Mouse (Mus musculus) ES-Bruce4 (cell line): ENCODE data around the gene Pprc1. TPM values are rescaled to one million over a fixed set of nuclear protein-coding genes. Genes with fewer than 3 reads are reported as not detected.

Source experiments
- H3K27ac ChIP-seq: 2 replicates; pipeline ENCODE4 v1.5.1; 2012; ENCODE audit warnings: low read length, inconsistent platforms; ENCODE audit not compliant: insufficient read depth
- H3K27me3 ChIP-seq: 2 replicates; pipeline ENCODE4 v1.6.1; 2012; ENCODE audit warnings: mild to moderate bottlenecking, low read length, inconsistent platforms; ENCODE audit not compliant: control insufficient read depth, poor library complexity, insufficient read depth, severe bottlenecking
- H3K36me3 ChIP-seq: 2 replicates; pipeline ENCODE4 v1.6.1; 2012; ENCODE audit warnings: inconsistent platforms, mild to moderate bottlenecking, low read length, moderate library complexity; ENCODE audit not compliant: control insufficient read depth, poor library complexity, insufficient read depth, severe bottlenecking
- H3K4me1 ChIP-seq: one replicate; pipeline ENCODE4 v1.8.1; 2011; ENCODE audit warnings: low read length; ENCODE audit not compliant: control insufficient read depth, insufficient read depth
- H3K4me3 ChIP-seq: 2 replicates; pipeline ENCODE4 v1.5.1; 2011; ENCODE audit warnings: low read depth, mild to moderate bottlenecking, low read length
- H3K9ac ChIP-seq: 2 replicates; pipeline ENCODE4 v1.6.1; 2012; ENCODE audit warnings: low read depth, mild to moderate bottlenecking, inconsistent platforms; ENCODE audit not compliant: poor library complexity, severe bottlenecking
- H3K9me3 ChIP-seq: replicated peaks from 2 replicates; pipeline ENCODE4 v1.6.1; 2012; ENCODE audit warnings: mild to moderate bottlenecking, low read length, inconsistent platforms; ENCODE audit not compliant: control insufficient read depth, poor library complexity, insufficient read depth, severe bottlenecking
- CTCF ChIP-seq: IDR thresholded peaks from one replicate; pipeline ENCODE4 v1.8.1; 2011; ENCODE audit warnings: low read depth, low read length
- EP300 ChIP-seq: IDR thresholded peaks from 2 replicates; pipeline ENCODE4 v1.6.1; 2011; ENCODE audit warnings: low read depth, low read length; ENCODE audit not compliant: insufficient read depth
- POLR2A ChIP-seq: IDR thresholded peaks from one replicate; pipeline ENCODE4 v1.8.1; 2011; ENCODE audit warnings: low read length; ENCODE audit not compliant: insufficient read depth
- polyA plus RNA-seq: library from polyadenylated mRNA; stranded (reverse); fragments of >200 nt; gene quantifications from 2 replicates; pipeline ENCODE4 v1.2.4, GENCODE M21; 2011; ENCODE audit warnings: low read depth; ENCODE audit not compliant: missing spikeins, insufficient read depth, insufficient read length

Pprc1 gene
- polyA plus RNA-seq, 1 experiment, result 114 TPM

- H3K27me3 ChIP-seq, result no peaks in the 10 kb centered on the region
- H3K9me3 ChIP-seq, result no peaks in the 10 kb centered on the region
- H3K27ac ChIP-seq, result peak within 1 kb of the TSS; percentile 89
- TF ChIP-seq POLR2A (peak; percentile 31), CTCF (no peak)
- peak within 1 kb of the TSS; percentile 73 for H3K9ac ChIP-seq
- H3K4me3 ChIP-seq, result peak within 1 kb of the TSS; percentile 91
- H3K4me1 ChIP-seq, result peaks cover 5% of the 10 kb centered on the region
- peaks cover 31% of the 10 kb centered on the region for H3K36me3 ChIP-seq
Measured at GRCm38 (mm10) chr19:46075616-46076607, 31.2 kb downstream of the Pprc1 start, which contains the start of gene Nolc1. Gene Nolc1 (plus strand): TSS chr19:46075863.

- Histone ChIP-seq H3K9me3 (no peaks in the 10 kb centered on the region), H3K27me3 (no peaks in the 10 kb centered on the region), H3K4me1 (peaks cover 3% of the 10 kb centered on the region), H3K9ac (no peak overlapping the region), H3K4me3 (no peak overlapping the region), H3K27ac (no peak overlapping the region), H3K36me3 (peaks cover 49% of the 10 kb centered on the region)
- no peak for TF ChIP-seq CTCF
- TF ChIP-seq POLR2A, result no peak
Measured at GRCm38 (mm10) chr19:46078535-46078934, 33.8 kb downstream of the Pprc1 start.

GRCm38 (mm10) chr19:46085185-46085584 is 40.5 kb downstream of the Pprc1 start:
- H3K4me1 ChIP-seq, result no peaks in the 10 kb centered on the region
- peaks cover 47% of the 10 kb centered on the region for H3K36me3 ChIP-seq
- no peaks in the 10 kb centered on the region for H3K9me3 ChIP-seq
- H3K4me3 ChIP-seq, result no peak overlapping the region
- no peaks in the 10 kb centered on the region for H3K27me3 ChIP-seq
- no peak for TF ChIP-seq POLR2A
- TF ChIP-seq CTCF, result no peak
- TF ChIP-seq EP300, result no peak
- no peak overlapping the region for H3K9ac ChIP-seq
- no peak overlapping the region for H3K27ac ChIP-seq

GRCm38 (mm10) chr19:46086337-46086736 is 41.7 kb downstream of the Pprc1 start:
- H3K9me3 ChIP-seq, result no peaks in the 10 kb centered on the region
- no peak for TF ChIP-seq CTCF
- no peak for TF ChIP-seq POLR2A
- TF ChIP-seq EP300, result no peak

GRCm38 (mm10) chr19:46087871-46088270 is 43.2 kb downstream of the Pprc1 start:
- TF ChIP-seq EP300 (no peak), CTCF (no peak), POLR2A (no peak)
- H3K36me3 ChIP-seq, result peaks cover 21% of the 10 kb centered on the region
- H3K27ac ChIP-seq, result no peak overlapping the region
- H3K4me3 ChIP-seq, result no peak overlapping the region
- H3K9me3 ChIP-seq, result no peaks in the 10 kb centered on the region
- no peak overlapping the region for H3K9ac ChIP-seq
- no peaks in the 10 kb centered on the region for H3K27me3 ChIP-seq
- no peaks in the 10 kb centered on the region for H3K4me1 ChIP-seq

More at GRCm38 (mm10) chr19:46086337-46086736, 41.7 kb downstream of the Pprc1 start:
- H3K27me3 ChIP-seq, result no peaks in the 10 kb centered on the region
- no peak overlapping the region for H3K9ac ChIP-seq
- no peak overlapping the region for H3K27ac ChIP-seq
- H3K4me1 ChIP-seq, result no peaks in the 10 kb centered on the region
- H3K36me3 ChIP-seq, result peaks cover 37% of the 10 kb centered on the region
- H3K4me3 ChIP-seq, result no peak overlapping the region

GRCm38 (mm10) chr19:46091641-46092040 is 47.0 kb downstream of the Pprc1 start:
- Histone ChIP-seq H3K9me3 (no peaks in the 10 kb centered on the region; the same call in 1 of the 2 replicates), H3K36me3 (no peaks in the 10 kb centered on the region), H3K27ac (no peak overlapping the region), H3K4me3 (no peak overlapping the region), H3K27me3 (no peaks in the 10 kb centered on the region), H3K9ac (no peak overlapping the region), H3K4me1 (no peaks in the 10 kb centered on the region)
- TF ChIP-seq POLR2A (no peak), EP300 (no peak), CTCF (no peak)
